Mouse (Mus musculus) brain, embryonic 14.5 days (tissue): ENCODE data around the gene Slc12a6. TPM values are rescaled to one million over a fixed set of nuclear protein-coding genes. Genes with fewer than 3 reads are reported as not detected.

ENCODE experiments used
- DNase-seq: peaks from one replicate; pipeline ENCODE4 v3.0.0-alpha.2; 2011; ENCODE audit warnings: low read depth
- CTCF ChIP-seq: fragments of 200-500 bp; IDR thresholded peaks from 2 replicates; pipeline ENCODE4 v1.5.1; 2012; ENCODE audit warnings: inconsistent platforms, mild to moderate bottlenecking, moderate library complexity, borderline replicate concordance; ENCODE audit not compliant: insufficient read depth, insufficient read length; ENCODE audit errors: extremely low read depth
- POLR2A ChIP-seq: fragments of 200-500 bp; IDR thresholded peaks from 2 replicates; pipeline ENCODE4 v1.6.1; 2012; ENCODE audit warnings: mild to moderate bottlenecking, inconsistent platforms, borderline replicate concordance; ENCODE audit not compliant: poor library complexity, insufficient read depth, insufficient read length, severe bottlenecking; ENCODE audit errors: extremely low read depth
- polyA plus RNA-seq: library from polyadenylated mRNA; depleted of rRNA; stranded (reverse); fragments of >200 nt; gene quantifications from 2 replicates; pipeline ENCODE4 v1.2.3, GENCODE M21; 2012

Gene Slc12a6
- polyA plus RNA-seq, 1 experiment, result 52.9 TPM

GRCm38 (mm10) chr2:112309161-112309600 is 43.6 kb downstream of the Slc12a6 start:
- TF ChIP-seq CTCF, result no peak
- TF ChIP-seq POLR2A, result no peak
- peak; percentile 6 for DNase-seq

DNA sequence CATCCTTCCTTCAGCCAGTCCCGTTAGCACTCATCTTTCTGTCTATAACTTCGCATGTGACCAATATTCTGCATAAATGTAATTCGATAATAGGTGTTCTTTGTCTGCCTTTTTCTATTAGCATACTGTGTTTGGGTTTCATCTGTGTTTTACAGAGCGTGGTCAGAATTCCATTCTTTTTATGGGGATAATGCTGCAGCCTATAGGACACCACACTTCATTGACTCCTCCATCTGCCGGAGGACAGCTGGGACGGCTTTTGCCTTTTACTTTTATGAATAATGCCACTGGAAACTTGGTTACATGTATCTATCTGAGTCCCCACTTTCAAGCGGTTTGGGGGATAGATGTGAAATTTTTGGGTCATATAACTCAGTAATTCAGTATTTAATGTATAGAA is 50.0 kb downstream of the Slc12a6 start:
- TF ChIP-seq POLR2A, result no peak
- TF ChIP-seq CTCF, result no peak
- no peak for DNase-seq

GRCm38 (mm10) chr2:112318227-112318626 is 52.6 kb downstream of the Slc12a6 start:
- DNase-seq, result no peak
- TF ChIP-seq POLR2A (no peak), CTCF (no peak)

GRCm38 (mm10) chr2:112318905-112319304 is 53.3 kb downstream of the Slc12a6 start:
- no peak for TF ChIP-seq POLR2A
- TF ChIP-seq CTCF, result no peak
- DNase-seq, result no peak

GRCm38 (mm10) chr2:112328069-112328777 is 62.6 kb downstream of the Slc12a6 start:
- DNase-seq, result no peak
- TF ChIP-seq POLR2A (no peak), CTCF (no peak)

DNA sequence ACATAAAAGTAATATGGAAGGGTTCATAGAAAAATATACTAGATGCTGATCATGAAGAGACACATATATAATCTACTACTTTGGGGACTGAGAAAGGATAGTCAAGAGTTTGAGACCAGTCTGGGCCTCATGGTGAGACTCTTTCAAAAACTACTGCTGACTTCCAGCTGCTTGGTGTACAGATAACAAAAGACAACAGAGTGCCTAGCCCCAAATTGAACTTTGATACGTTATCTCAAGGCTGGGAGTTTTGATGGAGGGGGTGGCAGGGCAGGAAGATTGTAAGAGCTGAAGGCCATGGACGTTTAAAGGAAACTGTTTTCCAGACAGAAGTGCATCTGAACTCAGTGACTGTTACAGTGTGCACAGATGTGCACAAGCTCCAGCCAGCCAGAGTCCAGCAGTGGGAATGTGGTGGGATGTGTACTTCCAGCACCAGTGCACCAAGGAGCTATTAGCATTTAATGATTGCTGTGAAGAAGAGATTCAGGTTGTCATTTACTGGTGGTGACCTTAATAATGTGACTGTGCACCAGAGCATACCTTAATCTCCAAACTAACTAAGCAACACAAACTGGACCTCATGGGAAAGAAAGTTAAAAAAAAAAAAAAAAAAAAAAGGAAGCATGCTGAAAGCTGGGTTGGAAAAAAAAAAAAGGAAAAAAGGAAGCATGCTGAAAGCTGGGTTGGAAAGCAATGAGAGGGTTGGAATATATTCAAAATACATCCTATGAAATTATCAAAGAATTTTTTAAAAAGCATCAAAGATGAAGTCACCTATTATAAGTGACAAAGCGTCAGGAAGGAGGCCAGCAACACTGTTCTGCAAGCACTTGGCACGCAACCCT is 66.7 kb downstream of the Slc12a6 start:
- TF ChIP-seq CTCF (no peak), POLR2A (no peak)
- no peak for DNase-seq

- TF ChIP-seq CTCF (no peak), POLR2A (no peak)
- DNase-seq, result no peak
Observed at GRCm38 (mm10) chr2:112337211-112337610, 71.6 kb downstream of the Slc12a6 start.

GRCm38 (mm10) chr2:112339736-112340135 is 74.1 kb downstream of the Slc12a6 start:
- TF ChIP-seq CTCF (peak; percentile 12; the same call in 1 of the 2 replicates), POLR2A (no peak)
- no peak for DNase-seq

- DNase-seq, result no peak
- TF ChIP-seq CTCF, result no peak
- no peak for TF ChIP-seq POLR2A
Observed at GRCm38 (mm10) chr2:112341117-112341516, 75.5 kb downstream of the Slc12a6 start.

- DNase-seq, result no peak
- no peak for TF ChIP-seq POLR2A
- TF ChIP-seq CTCF, result no peak
Observed at GRCm38 (mm10) chr2:112348246-112348645, 82.6 kb downstream of the Slc12a6 start.

DNA sequence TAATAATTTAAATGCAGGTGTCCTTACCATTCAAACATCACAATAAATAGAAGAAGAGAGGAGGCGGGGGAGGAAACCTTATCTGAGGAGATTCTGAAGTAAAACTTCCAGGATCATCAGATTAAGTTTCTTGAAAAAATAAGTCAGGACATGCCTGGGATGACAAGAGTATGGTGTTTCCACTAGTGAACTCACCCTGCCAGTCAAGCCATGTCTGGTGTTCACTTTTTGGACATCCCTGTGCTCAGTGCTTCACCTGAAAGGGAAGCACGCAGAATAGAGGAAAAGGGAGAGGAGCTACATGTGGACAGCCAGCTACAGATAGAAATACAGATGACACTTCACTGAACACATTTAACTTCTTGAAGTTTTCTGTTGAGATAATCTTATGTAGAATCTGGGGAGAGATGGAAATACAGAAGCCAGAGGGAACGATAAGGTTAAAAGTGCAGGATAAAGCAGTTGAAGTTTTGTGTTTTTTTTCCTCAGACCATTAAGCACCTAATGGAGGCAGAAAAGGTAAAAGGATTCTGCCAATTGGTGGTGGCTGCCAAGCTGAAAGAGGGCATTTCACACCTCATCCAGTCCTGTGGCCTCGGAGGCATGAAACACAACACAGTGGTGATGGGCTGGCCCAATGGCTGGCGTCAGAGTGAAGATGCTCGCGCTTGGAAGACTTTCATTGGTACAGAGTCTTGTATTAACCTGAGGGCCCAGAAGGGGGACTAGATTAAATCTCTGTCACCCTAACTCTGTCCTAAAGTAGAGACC is 88.2 kb downstream of the Slc12a6 start:
- no peak for TF ChIP-seq CTCF
- TF ChIP-seq POLR2A, result no peak
- DNase-seq, result no peak
